10 mouse cellular contexts compared by ENCODE assay signal in genomic region chr4:61909409-61909808, GRCm38 (mm10).
DNase-seq lines count a peak whose midpoint lies in the region; ATAC-seq and TF ChIP-seq lines count a peak whose summit lies in the region.
"Had no signal": no experiment of that assay in that cellular context is flagged by ENCODE, and none has a peak within 500 bp of the region (broad histone marks: within the 10 kb centered on the region; RNA-seq: fewer than 3 reads in every experiment).

No protein-coding gene starts in this region.

- no peaks in the 10 kb centered on the region for H3K9me3 ChIP-seq in stomach, postnatal 0 days (ENCODE audit: control insufficient read depth, low read length)
- H3K9me3 ChIP-seq: limb, embryonic 15.5 days had no signal

- no peak for TF ChIP-seq EP300 in stomach, postnatal 0 days (optimal IDR thresholded peaks at IDR 0.05)

- no peak for ATAC-seq in stomach, postnatal 0 days (ENCODE audit: low FRiP score, low TSS enrichment)

- TF ChIP-seq POLR2A in kidney, adult 2 months (IDR thresholded peaks at IDR 0.05; ENCODE audit: low read depth, low read length), result no peak

- 72% methylated on average over 4 of the region's 4 CpGs for WGBS in kidney, adult 2 months
- WGBS in stomach, postnatal 0 days, result 65% methylated on average over 4 of the region's 4 CpGs

- peak; percentile 52 for TF ChIP-seq CTCF in kidney, adult 2 months (conservative IDR thresholded peaks at IDR 0.05; ENCODE audit: insufficient read depth, insufficient read length, low read depth, low read length)
- peak; percentile 78 for TF ChIP-seq CTCF in stomach, postnatal 0 days (IDR thresholded peaks at IDR 0.05; ENCODE audit: low read depth)

- H3K4me3 ChIP-seq in kidney, adult 2 months (ENCODE audit: insufficient read depth, low read depth, low read length), result no peak overlapping the region
- H3K4me3 ChIP-seq in stomach, postnatal 0 days (ENCODE audit: low read depth, low read length), result no peak overlapping the region
- H3K4me3 ChIP-seq: limb, embryonic 15.5 days; myocyte had no signal

- H3K4me2 ChIP-seq in stomach, postnatal 0 days (replicated peaks; ENCODE audit: low read depth), result no peak overlapping the region
- H3K4me2 ChIP-seq: limb, embryonic 15.5 days had no signal

- peak; percentile 2 for DNase-seq in adrenal gland, adult 2 months
- DNase-seq in adrenal gland, adult 8-10 months, result no peak
- DNase-seq in kidney, adult 2 months, result peak; percentile 22
- no peak for DNase-seq in kidney, adult 18-20 months
- DNase-seq in right cerebral cortex, adult 2 months (ENCODE audit: low spot score in 2 of 2), result peak; percentile 16 to 23
- no peak for DNase-seq in right cerebral cortex, postnatal 25 days
- peak; percentile 22 for DNase-seq in stomach, postnatal 0 days (ENCODE audit: low spot score)
- no peak for DNase-seq in thymus, postnatal 14 days

- no peaks in the 10 kb centered on the region for H3K36me3 ChIP-seq in kidney, adult 2 months (ENCODE audit: control insufficient read depth, insufficient read depth, low read length)
- H3K36me3 ChIP-seq in stomach, postnatal 0 days (ENCODE audit: control insufficient read depth, insufficient read depth, low read length), result no peaks in the 10 kb centered on the region
- H3K36me3 ChIP-seq: limb, embryonic 15.5 days had no signal

- no peaks in the 10 kb centered on the region for H3K27me3 ChIP-seq in kidney, adult 2 months (replicated peaks; ENCODE audit: control insufficient read depth, insufficient read depth, low read length)
- no peaks in the 10 kb centered on the region for H3K27me3 ChIP-seq in stomach, postnatal 0 days (ENCODE audit: control insufficient read depth, insufficient read depth, low read length)
- H3K27me3 ChIP-seq: limb, embryonic 15.5 days had no signal

- no peak overlapping the region for H3K9ac ChIP-seq in stomach, postnatal 0 days (ENCODE audit: low read length)
- H3K9ac ChIP-seq: limb, embryonic 15.5 days had no signal

- no peaks in the 10 kb centered on the region for H3K4me1 ChIP-seq in kidney, adult 2 months (ENCODE audit: control insufficient read depth, insufficient read depth, low read length)
- H3K4me1 ChIP-seq in stomach, postnatal 0 days (replicated peaks; ENCODE audit: control insufficient read depth, insufficient read depth), result no peaks in the 10 kb centered on the region
- H3K4me1 ChIP-seq: limb, embryonic 15.5 days had no signal

- H3K27ac ChIP-seq in kidney, adult 2 months (ENCODE audit: insufficient read depth, low read depth, low read length), result no peak overlapping the region
- H3K27ac ChIP-seq in stomach, postnatal 0 days (replicated peaks), result no peak overlapping the region
- H3K27ac ChIP-seq: limb, embryonic 15.5 days had no signal

Comparison
In these comparisons a context has a peak if more than half of its experiments do, and no peak if none do; other contexts are left out.
1. DNase-seq: peak in adrenal gland, adult 2 months (single experiment), kidney, adult 2 months (single experiment), right cerebral cortex, adult 2 months (2 of 2) and stomach, postnatal 0 days (single experiment); none in adrenal gland, adult 8-10 months (single experiment), kidney, adult 18-20 months (single experiment), right cerebral cortex, postnatal 25 days (single experiment) and thymus, postnatal 14 days (single experiment).